Mouse (Mus musculus) gastrocnemius, postnatal 36 days (tissue): Measurements from ENCODE around the gene F7. TPM values are rescaled to one million over a fixed set of nuclear protein-coding genes. Genes with fewer than 3 reads are reported as not detected.
"Not testable (repeated sequence)": the region's sequence is repeated elsewhere in the genome, so short reads cannot be mapped to it uniquely, and the experiment has no call there.

Experiments
- DNase-seq, 2 experiments: peaks; one replicate each; pipeline ENCODE4 v3.0.0; 2022
- intact Hi-C: fragments of 180-260 bp; cut with DNase I; formaldehyde crosslinking; loops from one replicate; pipeline ENCODE4 v1.15.1; 2025
- total RNA-seq, 2 experiments: library from RNA; stranded (reverse); gene quantifications; 2 replicates each; pipeline ENCODE4 v1.2.3; 2021

F7 gene
- total RNA-seq, 2 experiments from 2014 or later, result not detected

DNA sequence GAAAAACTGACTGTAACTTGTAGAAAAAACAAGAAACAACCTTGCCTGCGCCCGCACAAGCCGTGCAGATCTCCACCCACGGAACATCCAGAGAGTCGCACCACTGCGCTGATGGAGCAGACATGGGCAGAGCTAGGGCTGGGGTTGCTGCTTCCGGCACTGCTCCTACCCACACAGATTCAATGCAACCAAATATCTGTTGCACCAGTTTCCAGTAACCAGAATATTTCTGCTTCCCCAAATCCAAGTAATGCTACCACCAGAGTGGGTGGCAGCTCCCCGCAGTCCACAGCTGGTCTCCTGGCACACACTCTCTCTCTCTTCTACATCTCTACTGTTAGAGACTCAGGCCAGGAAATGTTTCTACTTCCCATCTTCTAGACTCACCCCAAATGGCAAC is 4.0 kb upstream of the F7 start:
- no peak for DNase-seq
- intact Hi-C loops, result no loop called here

DNA sequence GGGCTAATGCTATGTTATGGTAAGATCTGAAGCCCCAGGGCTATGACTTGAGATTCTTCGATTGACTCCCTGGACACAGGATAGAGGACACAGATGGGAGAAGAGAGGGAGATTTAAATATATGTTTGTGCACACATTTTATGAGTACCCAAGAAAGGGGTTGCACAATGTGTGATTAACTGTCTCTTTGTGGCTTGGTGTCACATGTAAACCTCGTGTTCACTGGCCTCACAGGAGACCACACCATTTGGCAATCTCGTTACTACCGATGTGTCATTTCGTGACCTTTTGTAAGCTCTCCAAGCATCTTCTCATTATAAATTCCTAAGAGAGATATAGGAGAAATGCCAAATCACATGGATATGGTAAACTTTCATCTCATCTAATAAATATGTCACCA is 1.8 kb downstream of the F7 start:
- intact Hi-C loops, result no loop called here
- no peak for DNase-seq

DNA sequence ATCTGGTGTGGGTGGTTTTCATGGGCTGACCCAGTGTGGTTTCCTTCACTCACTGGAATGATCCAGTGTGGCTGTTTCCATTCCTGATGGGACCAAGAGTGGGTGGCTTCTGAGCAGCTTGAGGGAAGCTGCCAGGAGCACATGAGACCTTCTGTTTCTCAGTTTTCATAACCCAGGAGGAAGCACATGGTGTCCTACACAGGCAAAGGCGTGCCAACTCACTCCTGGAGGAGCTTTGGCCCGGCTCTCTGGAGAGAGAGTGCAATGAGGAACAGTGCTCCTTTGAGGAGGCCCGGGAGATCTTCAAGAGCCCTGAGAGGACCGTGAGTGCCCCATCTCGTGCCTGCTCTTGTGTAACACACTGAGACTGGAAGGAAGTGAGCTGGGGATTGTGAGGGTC is 2.6 kb downstream of the F7 start:
- DNase-seq, result no peak
- intact Hi-C loops, result no loop called here

- intact Hi-C loops, result no loop called here
- DNase-seq, result no peak
Measured at GRCm38 (mm10) chr8:13036346-13036812, 10.5 kb downstream of the F7 start.

DNA sequence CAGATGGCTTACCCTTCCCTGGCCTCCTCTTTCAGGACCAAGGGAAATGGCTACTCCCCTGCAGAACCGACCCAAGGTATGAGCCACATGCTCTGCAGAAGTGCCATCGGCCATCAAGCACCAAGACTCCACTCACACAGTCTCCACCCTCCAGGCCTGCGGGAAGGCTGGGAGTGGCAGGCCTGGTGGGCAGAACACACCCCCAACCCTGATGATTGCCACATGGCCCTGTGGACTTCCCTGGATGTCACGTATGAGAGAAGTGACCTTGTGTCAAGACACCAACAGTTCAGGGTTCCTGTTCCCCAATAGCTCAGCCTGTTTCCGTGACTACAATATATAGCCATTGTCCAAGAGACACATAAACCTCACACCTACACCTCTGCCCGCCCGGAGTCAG is 11.2 kb downstream of the F7 start, which contains the start of gene F10:
Gene F10, plus strand, starts transcription at position 294 of the 400 bp plus-strand sequence.
- intact Hi-C loops, result no loop called here
- DNase-seq, result no peak

GRCm38 (mm10) chr8:13037569-13037968 is 11.7 kb downstream of the F7 start:
- intact Hi-C loops, result no loop called here
- no peak for DNase-seq

DNA sequence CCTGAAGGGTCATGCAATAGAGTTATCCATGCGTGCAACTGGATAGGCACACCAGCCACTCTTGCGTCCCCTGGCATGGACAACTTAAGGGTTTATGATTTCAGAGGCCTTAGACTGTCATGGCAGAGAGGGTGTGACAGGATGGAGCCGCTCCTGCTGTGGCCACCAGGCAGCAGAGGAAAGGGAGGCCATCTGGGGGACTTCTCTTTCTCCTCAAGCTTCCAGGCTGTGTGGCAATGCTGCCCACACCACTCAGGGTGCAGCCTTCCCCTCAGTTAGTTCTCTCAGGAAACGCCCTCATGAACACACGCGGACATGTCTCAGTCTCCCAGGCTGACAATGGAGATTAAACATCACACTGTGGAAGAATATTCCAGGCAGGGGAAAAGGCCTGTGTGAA is 13.2 kb downstream of the F7 start:
- DNase-seq, result no peak
- intact Hi-C loops, result no loop called here

DNA sequence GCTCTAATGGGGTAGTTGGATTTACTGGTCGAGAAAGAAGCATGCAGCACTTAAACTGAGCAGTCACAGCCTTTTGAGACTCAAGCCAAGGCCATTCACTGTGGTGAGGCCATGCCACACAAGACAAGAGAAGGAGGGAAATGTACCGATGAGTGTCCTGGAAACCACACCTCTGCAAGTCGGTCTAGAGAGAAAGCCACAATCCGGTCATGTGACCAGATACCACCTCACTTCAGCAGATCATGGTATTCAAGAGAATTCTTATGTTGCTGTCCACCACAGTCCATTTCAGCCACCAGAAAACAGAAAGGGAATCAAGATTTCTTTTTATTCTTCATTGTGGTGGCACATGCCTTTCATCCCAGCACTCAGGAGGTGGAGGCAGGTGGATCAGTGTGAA is 15.6 kb downstream of the F7 start:
- intact Hi-C loops, result no loop called here
- no peak for DNase-seq

GRCm38 (mm10) chr8:13047652-13048051 is 21.8 kb downstream of the F7 start:
- DNase-seq, result no peak
- intact Hi-C loops, result no loop called here

DNA sequence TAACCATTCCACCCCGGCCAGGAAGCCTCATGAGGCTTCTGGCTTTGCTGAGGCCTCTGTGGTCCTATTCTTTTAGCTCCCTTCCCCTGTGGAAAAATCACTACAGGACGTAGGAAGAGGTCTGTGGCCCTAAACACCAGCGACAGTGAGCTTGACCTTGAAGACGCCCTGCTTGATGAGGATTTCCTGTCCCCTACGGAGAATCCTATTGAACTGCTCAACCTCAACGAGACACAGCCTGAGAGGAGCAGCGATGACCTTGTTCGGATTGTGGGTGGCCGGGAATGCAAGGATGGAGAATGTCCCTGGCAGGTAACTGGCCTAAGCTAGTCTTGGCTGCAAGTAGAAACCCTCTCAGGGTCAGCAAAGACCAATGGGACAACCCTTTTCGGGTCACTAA is 24.7 kb downstream of the F7 start:
- no peak for DNase-seq

GRCm38 (mm10) chr8:13057351-13057750 is 31.5 kb downstream of the F7 start:
- no peak for DNase-seq
- intact Hi-C loops, result no loop called here

More for the DNA sequence above, 24.7 kb downstream of the F7 start:
- intact Hi-C loops, result loop anchor here (5.0 kb wide), 1 partner anchor 58 kb away; no protein-coding TSS in a partner anchor

- DNase-seq, result no peak
- intact Hi-C loops, result no loop called here
Measured at GRCm38 (mm10) chr8:13060441-13061150, 34.8 kb downstream of the F7 start, which contains the start of gene Proz. Gene Proz (plus strand): TSS chr8:13060914.

- DNase-seq, result no peak
- intact Hi-C loops, result no loop called here
Measured at GRCm38 (mm10) chr8:13063112-13063511, 37.3 kb downstream of the F7 start.

DNA sequence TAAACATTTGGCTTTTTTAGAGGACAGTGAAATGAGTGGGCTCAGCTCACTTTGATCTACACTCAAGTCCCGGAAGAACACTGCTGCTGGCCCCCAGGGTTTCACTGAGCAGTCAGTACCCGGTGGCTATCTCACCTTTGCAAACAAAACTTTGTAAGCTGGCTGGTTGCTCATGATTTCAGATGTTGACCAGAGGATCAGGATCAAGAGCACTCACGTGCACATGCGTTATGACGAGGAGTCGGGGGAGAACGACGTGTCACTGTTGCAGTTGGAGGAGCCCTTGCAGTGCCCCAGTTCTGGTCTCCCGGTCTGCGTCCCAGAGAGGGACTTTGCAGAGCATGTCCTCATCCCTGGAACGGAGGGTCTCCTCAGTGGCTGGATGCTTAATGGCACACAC is 47.4 kb downstream of the F7 start:
- intact Hi-C loops, result no loop called here
- no peak for DNase-seq

DNA sequence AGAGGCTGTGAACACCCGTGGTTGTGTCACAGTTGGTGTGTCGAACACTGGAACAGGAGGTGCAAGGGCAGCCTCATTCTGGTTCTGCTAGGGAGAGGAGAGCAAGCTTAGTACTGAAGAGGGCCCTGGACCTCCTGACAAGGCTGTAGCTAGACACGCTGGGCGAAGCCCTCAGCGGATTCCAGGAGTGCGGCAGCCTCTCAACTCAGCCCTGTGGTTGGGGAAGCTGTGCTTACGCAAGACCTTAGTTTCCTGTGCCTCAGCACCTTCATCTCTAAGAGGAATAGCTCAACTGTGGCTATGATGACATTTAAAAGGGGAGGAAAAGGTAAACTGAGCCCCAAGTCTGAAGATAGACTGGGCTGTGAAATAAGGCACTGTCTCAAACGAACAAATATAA is 49.2 kb downstream of the F7 start:
- no peak for DNase-seq
- intact Hi-C loops, result no loop called here

- intact Hi-C loops, result not testable (repeated sequence)
Measured at GRCm38 (mm10) chr8:13075579-13075978, 49.7 kb downstream of the F7 start.

DNA sequence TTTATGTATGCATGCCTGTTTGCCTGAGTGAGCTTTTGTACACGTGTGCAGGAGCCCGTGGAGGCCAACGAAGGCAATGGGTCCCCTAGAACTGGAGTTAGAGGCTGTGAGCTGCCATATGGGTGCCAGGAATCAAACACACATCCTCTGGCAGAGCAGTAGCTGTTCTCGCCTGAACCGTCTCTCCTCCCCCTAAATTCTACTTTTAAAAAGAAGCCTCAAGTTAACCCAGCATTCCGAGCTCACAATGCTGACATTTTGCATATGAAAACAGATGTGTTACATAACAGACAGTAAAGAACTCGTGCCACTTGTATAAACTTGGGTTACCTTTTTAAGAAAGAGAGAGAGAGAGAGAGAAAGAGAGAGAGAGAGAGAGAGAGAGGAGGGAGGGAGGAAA is 51.7 kb downstream of the F7 start:
- DNase-seq, result no peak
- intact Hi-C loops, result no loop called here

More at GRCm38 (mm10) chr8:13075579-13075978, 49.7 kb downstream of the F7 start:
- not testable (repeated sequence) for DNase-seq

Other genes starting within 250 kb of the F7 start
- 10 to 100 TPM; 26.0 to 29.3 TPM for gene Mcf2l, start 152.2 kb upstream of the F7 start, total RNA-seq
- not detected for gene F10, start 11.3 kb downstream of the F7 start, total RNA-seq
- gene Proz, start 34.9 kb downstream of the F7 start, total RNA-seq, result not detected
- gene Pcid2, start 79.4 kb downstream of the F7 start, total RNA-seq, result 1 to 10 TPM; 7.5 to 8.1 TPM
- 10 to 100 TPM; 65.9 to 66.7 TPM for gene Cul4a, start 79.6 kb downstream of the F7 start, total RNA-seq
- gene Lamp1, start 133.1 kb downstream of the F7 start, total RNA-seq, result 100 to 1,000 TPM; 299 to 317 TPM
- 10 to 100 TPM; 10.8 to 13.1 TPM for gene Grtp1, start 174.6 kb downstream of the F7 start, total RNA-seq
- gene Adprhl1, start 228.1 kb downstream of the F7 start, total RNA-seq, result 10 to 100 TPM; 47.4 to 71.2 TPM